Mouse (Mus musculus) spleen, adult 2 months (tissue): ENCODE data around the gene Tnfsfm13.

ENCODE experiments used
- CTCF ChIP-seq: fragments of 200-500 bp; IDR thresholded peaks from 2 replicates; pipeline ENCODE4 v1.5.1; 2011; ENCODE audit warnings: mild to moderate bottlenecking, inconsistent platforms; ENCODE audit not compliant: insufficient read depth, insufficient read length, insufficient replicate concordance; ENCODE audit errors: extremely low read depth
- POLR2A ChIP-seq: fragments of 200-500 bp; IDR thresholded peaks from 2 replicates; pipeline ENCODE4 v1.6.1; 2011; ENCODE audit warnings: low read depth, low read length, inconsistent platforms

- no peak for TF ChIP-seq CTCF
- TF ChIP-seq POLR2A, result no peak
Observed at GRCm38 (mm10) chr11:69699595-69699994, 3.7 kb upstream of the Tnfsfm13 start.
